Mouse (Mus musculus) liver, adult 2 months (tissue): ENCODE measurements around the gene Slc23a2.

Source experiments
- CTCF ChIP-seq: fragments of 200-500 bp; IDR thresholded peaks from 2 replicates; pipeline ENCODE4 v1.5.1; 2011; ENCODE audit warnings: low read depth, low read length, control low read depth
- POLR2A ChIP-seq: fragments of 200-500 bp; IDR thresholded peaks from 2 replicates; pipeline ENCODE4 v1.6.1; 2011; ENCODE audit warnings: low read length, control low read depth; ENCODE audit not compliant: insufficient read depth; ENCODE audit errors: extremely low read depth

GRCm38 (mm10) chr2:132020991-132021541 lies 123.8 kb downstream of the Slc23a2 start:
- TF ChIP-seq CTCF (no peak), POLR2A (no peak)
